Mouse (Mus musculus): ENCODE measurements around the gene Pdlim5. TPM values are rescaled to one million over a fixed set of nuclear protein-coding genes. Genes with fewer than 3 reads are reported as not detected.
"Not testable (repeated sequence)": the region's sequence is repeated elsewhere in the genome, so short reads cannot be mapped to it uniquely, and the experiment has no call there.

The Pdlim5 gene
- polyA plus RNA-seq, 1 experiment, result 22.6 TPM

- no peak for DNase-seq (ENCODE audit: extremely low spot score in 1 of 2, low spot score in 1 of 2)
Observed at GRCm38 (mm10) chr3:142196142-142196541, 199.4 kb downstream of the Pdlim5 start.

- not testable (repeated sequence) for DNase-seq (ENCODE audit: extremely low spot score in 1 of 2, low spot score in 1 of 2)
Observed at GRCm38 (mm10) chr3:142191627-142192026, 203.9 kb downstream of the Pdlim5 start.

Other genes starting within 250 kb of the Pdlim5 start
- 9.3 and 11.8 TPM in 2 replicates for gene Bmpr1b, start 226.3 kb downstream of the Pdlim5 start, polyA plus RNA-seq (2012; rRNA removed)
- 3.0 TPM in 2 replicates for gene Gbp5, start 98.3 kb upstream of the Pdlim5 start, polyA plus RNA-seq (2012; rRNA removed)
- 2.4 and 3.5 TPM in 2 replicates for gene Gbp7, start 134.6 kb upstream of the Pdlim5 start, polyA plus RNA-seq (2012; rRNA removed)
- 11.6 and 14.0 TPM in 2 replicates for gene Gbp3, start 164.3 kb upstream of the Pdlim5 start, polyA plus RNA-seq (2012; rRNA removed)
- gene Gbp2b, start 199.2 kb upstream of the Pdlim5 start, polyA plus RNA-seq (2012; rRNA removed), result not detected in 2 replicates
- 3.3 and 3.5 TPM in 2 replicates for gene Gbp2, start 224.9 kb upstream of the Pdlim5 start, polyA plus RNA-seq (2012; rRNA removed)

All from frontal cortex, adult 2 months (tissue).